Mouse (Mus musculus) layer of hippocampus, adult 9-11 months (tissue): ENCODE measurements at regions not wholly inside any gene's neighbourhood (a gene's known extent, or its start where the extent isn't known, plus 50 kb on each side); places are given as distances from the start of the nearest gene placed in this dataset.

ENCODE experiments used
- DNase-seq: peaks from one replicate; pipeline ENCODE4 v3.0.0; 2022

- no peak for DNase-seq
Measured at GRCm38 (mm10) chr4:54045258-54046029, 219.6 kb downstream of the Tmem38b start.

- peak; percentile 32 for DNase-seq
Measured at GRCm38 (mm10) chr4:54064331-54064730, 238.5 kb downstream of the Tmem38b start.

DNA sequence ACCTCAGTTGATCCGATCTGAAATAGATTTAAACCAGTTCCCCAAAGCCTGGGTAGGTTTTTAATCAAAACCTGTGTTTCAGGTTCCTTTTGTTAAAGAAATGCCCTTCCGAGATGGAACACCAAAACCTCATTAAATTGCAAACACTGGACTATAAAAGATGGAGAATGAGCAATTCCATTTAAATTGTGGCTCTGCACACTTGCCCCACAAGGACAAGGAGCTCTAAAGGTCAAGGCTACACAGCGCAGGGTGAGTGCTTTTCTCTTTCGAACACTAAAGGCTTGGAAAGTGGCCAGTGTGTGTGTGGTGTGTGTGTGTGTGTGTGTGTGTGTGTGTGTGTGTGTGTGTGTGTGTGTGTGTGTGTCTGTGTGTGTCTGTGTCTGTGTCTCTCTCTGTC is 246.1 kb downstream of the Tmem38b start:
- no peak for DNase-seq

GRCm38 (mm10) chr4:54072482-54072881 is 246.6 kb downstream of the Tmem38b start:
- no peak for DNase-seq

- DNase-seq, result no peak
Measured at GRCm38 (mm10) chr4:54072932-54073331, 247.1 kb downstream of the Tmem38b start.

- peak; percentile 76 for DNase-seq
Measured at GRCm38 (mm10) chr4:54073483-54073882, 247.6 kb downstream of the Tmem38b start.

DNA sequence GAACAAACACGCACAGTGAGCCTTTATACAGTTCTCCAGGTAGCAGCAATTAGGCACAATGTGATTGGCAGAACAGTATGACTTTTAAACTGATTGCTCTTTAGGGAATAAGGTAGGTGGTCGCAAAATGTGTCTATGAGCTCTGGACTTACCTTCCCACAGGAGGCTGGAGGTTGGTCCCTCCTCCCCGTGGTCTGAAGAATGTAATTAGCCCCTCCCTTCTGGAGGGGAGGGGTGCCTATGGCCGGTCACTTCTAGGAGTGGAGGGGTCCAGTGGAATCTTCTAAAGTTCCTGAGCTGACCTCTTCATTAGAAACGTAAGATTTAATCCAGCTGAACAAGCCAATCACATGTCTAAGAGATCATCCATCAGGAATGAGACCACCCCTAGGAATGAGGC is 248.4 kb downstream of the Tmem38b start:
- DNase-seq, result no peak

DNA sequence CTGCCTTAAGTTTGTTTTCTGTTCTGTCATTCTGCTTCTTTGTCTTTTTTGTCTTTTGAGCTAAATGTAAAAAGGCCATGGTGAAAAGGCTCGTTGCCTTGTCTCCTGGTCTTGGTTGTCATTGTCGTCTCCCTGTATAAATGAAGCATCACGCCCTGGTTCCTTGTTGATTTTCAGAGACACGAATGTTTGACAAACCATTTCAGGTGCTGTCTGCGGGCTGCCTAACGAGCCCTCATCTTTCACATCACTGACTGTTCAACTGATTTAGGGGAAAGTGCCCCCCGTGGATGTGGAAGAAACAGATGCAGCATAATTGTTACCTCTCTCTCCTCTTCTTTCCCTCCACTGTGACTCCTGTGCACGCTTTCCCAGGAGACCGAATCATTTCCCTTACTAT is 254.7 kb downstream of the Tmem38b start:
- DNase-seq, result no peak

GRCm38 (mm10) chr4:54081411-54081810 is 255.6 kb downstream of the Tmem38b start:
- DNase-seq, result no peak

DNA sequence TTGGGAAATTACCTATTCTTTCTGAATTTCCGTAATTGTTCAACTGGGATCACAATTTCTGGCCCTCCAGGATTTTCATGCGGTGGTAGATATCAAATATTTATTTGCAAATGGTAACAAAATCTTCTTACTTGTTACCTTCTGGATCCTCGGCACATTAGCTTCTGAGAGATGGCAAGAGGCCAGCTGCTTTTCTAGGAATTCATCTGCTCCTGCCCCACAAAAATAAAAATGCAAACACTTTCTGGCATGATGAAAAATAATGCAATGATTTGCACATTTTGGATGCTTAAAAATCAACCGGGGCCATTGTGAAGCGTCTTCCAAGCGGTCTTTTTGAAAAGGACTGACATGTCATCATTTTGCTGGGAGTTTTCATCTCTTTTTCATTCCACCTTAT is 258.9 kb downstream of the Tmem38b start:
- DNase-seq, result no peak

- DNase-seq, result no peak
Measured at GRCm38 (mm10) chr4:54094285-54094997, 268.6 kb downstream of the Tmem38b start.

DNA sequence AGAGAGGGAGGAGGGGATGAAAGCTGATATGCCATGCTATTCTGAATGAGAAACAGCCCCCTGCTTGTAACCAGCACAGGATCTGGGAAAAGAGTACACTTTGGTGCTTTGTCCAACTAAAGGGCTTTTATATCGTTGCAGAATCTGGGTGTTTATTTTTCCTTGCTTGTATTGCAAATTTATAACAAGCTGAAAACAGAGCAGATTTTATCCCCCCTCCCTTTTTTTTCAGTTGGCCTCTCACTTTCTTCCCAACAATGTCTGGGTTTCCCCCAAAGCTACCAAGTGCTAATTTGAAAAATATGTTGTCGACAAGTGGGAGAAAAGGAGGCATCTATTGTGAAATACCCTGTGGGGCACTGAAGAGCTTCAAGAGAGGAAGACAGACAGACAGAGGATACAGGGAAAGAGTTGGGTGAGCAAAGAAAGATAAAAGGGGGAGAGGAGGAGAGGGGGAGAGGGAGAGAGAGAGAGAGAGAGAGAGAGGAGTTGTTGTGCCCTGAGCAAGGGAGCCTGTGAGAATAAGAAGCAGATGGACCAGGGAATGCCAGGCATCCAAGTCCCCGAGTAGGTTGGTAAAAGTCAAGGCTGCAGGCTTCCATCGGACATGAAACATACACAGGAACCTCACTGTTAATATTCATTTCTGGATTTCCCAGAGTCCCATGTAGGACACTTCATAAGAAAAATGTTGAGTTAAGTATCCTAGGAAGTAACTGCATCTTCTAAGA is 269.5 kb downstream of the Tmem38b start:
- DNase-seq, result no peak

GRCm38 (mm10) chr4:54097543-54097942 is 271.7 kb downstream of the Tmem38b start:
- no peak for DNase-seq

GRCm38 (mm10) chr4:54100282-54100681 is 274.4 kb downstream of the Tmem38b start:
- no peak for DNase-seq

GRCm38 (mm10) chr4:54106976-54107375 is 281.1 kb downstream of the Tmem38b start:
- no peak for DNase-seq

DNA sequence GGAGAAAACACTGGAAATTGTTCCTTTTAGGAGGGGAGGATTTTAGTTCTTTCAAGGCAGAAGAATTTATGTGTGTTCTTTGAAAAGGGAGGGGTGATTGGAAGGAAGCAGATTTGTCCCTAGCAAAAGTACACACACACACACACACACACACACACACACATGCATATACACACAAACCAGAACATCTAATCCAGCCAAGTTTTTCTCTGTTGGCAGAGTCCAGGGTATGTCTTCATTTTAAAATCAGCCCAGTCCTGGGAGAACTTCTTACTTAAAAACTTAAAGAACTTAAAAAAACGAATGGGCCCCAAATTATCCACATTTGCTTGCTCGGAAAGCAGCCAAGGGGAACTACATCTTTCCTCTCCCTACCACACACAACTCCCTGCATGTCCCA is 290.5 kb downstream of the Tmem38b start:
- no peak for DNase-seq

GRCm38 (mm10) chr4:54118179-54118846 is 292.5 kb downstream of the Tmem38b start:
- peak; percentile 4 for DNase-seq

GRCm38 (mm10) chr4:54128717-54129698 is 303.2 kb downstream of the Tmem38b start:
- DNase-seq, result no peak

DNA sequence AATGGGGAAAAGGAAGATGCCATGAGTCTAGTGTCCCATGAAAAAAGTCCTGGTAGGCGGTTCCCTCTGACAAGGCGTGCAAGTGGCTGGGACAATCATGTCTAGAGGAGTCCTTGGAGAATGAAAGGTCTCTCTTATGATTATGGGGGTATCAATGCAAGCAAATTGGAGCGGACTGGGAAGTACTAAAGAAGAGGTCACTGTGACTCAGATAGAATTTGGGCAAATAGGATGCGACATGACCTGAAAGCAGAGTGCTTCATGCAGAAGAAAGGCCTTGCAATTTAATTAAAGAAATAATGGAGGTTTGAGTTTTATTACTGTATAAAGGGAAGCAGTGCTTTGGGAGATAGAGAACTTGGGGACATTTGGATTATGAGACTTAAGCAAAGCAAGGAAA is 330.3 kb downstream of the Tmem38b start:
- DNase-seq, result no peak

GRCm38 (mm10) chr4:54161337-54161993 is 335.6 kb downstream of the Tmem38b start:
- peak; percentile 14 for DNase-seq

- DNase-seq, result no peak
Measured at GRCm38 (mm10) chr4:54162308-54162707, 336.5 kb downstream of the Tmem38b start.
